Mouse (Mus musculus): ENCODE results near the gene Xylt1.

Gene Xylt1

DNA sequence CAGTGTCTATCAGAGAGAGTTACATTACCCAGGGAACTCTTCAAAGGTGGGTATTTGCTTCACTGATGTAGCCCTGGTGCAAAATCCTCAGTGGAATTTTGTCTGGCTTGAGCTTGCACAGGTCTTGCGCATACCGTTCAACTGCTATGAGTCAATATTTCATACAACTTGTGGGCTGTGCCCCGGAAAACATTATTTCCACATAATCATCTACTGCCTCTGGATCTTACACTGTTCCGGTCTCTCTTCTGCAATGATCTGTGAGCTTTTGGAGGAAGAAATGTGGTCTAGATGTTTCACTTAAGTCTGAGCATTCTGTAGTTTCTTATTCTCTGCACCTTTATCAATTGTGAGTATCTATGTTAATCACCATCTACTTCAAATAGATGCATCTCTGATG lies 316.9 kb downstream of the Xylt1 start:
- in situ Hi-C loops (cut with MboI; ENCODE audit: low pct_unique_long_range_greater_than_20kb in 1 of 2, low sequenced_read_pairs in 2 of 2, unreplicated experiment in 1 of 2), result no loop called here

DNA sequence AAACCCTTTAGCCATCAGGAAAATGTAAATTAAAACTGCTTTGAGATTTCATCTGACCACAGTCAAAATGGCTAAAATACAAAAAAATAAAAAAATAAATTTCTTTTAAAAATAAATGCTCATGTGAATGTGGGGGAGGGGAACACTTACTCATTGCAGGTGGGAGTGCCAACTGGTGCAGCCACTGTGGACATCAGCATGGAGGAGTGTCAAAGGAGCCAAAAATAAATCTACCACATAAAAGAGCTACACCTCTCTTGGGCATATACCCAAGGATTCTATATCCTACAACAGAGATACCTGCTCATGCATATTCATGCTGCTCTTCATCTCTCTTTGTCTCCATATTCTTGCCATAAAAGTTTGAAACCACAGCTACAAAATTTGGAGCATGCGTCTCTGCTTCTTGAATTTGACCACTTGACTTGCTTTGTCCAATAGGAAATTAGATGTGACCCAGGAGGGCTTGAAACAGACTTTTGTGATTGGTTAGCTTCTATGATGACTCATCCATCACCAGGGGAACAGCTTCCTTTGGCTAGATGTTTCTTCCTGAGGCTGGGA lies 317.9 kb downstream of the Xylt1 start:
- in situ Hi-C loops (cut with MboI; ENCODE audit: low pct_unique_long_range_greater_than_20kb in 1 of 2, low sequenced_read_pairs in 2 of 2, unreplicated experiment in 1 of 2), result no loop called here

DNA sequence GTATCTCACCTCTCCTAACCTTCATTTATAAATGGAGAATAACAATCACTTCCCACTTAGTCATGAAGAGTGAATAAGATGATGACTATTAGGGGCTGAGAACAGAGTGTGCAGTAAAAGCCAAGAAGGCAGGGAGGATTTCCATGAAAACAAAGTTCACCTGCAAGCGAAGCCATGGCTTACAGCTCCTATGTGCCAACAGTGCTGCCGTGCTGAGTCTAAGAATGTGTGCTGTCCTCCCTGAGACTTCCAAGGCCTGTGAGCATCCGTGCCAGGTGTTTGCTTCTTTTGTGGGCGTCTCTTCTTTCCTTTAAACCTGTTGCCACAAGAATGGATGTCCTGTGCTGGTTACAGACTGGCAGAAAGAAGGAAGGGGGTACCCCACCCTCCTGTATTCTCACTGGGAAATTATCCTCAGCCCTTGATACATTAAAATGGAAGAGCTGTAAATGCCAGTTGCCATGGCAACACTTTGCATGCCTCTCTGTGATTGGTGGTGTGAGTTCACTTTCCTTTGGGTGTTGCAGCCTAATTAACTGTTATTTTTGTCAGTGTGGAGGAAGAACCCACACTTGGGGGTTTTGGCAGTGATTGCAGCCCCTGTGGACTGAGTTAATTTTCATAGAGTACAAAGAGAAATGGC lies 318.7 kb downstream of the Xylt1 start:
- in situ Hi-C loops (cut with MboI; ENCODE audit: low pct_unique_long_range_greater_than_20kb in 1 of 2, low sequenced_read_pairs in 2 of 2, unreplicated experiment in 1 of 2), result no loop called here

DNA sequence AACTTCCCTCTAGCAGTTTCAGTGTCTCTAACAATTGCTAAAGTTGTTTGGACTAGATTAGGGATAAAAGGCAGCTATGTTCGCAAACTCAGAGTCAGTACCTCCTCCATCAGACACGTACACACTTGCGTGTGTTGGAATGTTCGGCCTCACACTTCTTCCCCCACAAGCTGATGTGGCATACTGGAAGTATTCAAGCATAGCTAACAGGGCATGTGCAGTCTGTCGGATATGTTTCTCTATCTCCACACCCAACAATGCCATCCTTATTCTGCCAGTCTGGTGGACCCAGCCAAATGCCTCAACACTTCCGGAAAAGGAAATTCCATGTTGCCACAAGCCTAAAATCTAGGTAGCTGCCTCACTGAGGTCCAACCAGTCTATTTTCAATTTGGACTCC lies 319.3 kb downstream of the Xylt1 start:
- in situ Hi-C loops (cut with MboI; ENCODE audit: low pct_unique_long_range_greater_than_20kb in 1 of 2, low sequenced_read_pairs in 2 of 2, unreplicated experiment in 1 of 2), result no loop called here

DNA sequence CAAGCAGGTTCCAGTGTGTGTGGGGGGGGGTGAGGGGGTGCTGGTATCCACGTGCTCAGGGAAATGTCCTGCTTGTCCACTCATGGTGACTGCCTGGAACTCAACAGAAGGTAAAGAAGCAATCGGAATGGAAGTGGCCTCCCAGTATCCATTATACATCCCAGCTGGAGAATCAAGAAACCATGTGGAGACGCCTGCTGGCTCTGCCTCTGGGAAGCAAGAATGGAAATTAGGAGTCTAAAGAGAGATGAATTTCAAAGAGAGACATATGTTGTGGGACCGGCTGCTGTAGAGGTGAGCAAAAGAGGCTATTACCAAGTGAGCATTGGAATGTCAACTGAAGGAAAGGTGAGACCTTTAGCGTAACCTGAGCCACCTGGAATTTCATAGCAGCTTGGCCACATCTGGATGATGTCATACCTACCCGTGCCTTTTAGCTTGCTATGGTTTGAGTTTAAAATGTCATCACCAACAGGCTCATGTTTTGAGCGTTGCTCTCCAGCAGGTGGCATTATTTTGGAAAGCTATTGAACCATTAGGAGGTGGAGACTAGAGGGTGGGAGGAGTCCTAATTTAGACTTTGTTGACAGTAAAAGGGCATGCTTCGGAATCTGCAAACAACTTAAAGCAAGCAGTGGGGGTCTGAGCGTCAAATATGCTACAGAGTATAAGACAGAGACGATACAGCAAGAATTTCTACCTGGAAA lies 329.3 kb downstream of the Xylt1 start:
- in situ Hi-C loops (cut with MboI; ENCODE audit: low pct_unique_long_range_greater_than_20kb in 1 of 2, low sequenced_read_pairs in 2 of 2, unreplicated experiment in 1 of 2), result no loop called here

DNA sequence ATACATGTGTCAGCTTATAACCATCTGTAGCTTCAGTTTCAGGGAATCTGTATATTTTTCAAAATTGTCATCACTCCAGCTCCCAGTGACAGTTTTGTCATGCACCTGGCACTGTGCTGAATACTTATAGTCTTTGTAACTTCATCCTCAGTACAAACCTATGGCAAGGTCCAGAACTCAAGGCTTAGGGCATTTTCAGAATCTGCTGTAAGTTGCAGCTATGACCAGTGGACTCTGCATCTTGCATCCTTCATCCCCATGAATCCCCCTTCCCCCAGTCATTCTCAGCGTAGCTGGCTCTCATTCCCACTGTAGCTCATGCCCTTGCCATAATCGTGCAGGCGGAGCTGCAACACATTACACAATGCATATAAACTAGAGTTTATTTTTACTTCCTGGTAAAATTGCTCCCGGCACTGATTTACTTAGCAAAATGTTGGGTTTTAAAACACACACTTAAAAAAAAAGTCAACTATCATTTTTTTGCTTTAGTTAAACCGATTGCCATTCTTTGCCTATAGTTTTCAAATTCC lies 336.2 kb downstream of the Xylt1 start:
- in situ Hi-C loops (cut with MboI; ENCODE audit: low pct_unique_long_range_greater_than_20kb in 1 of 2, low sequenced_read_pairs in 2 of 2, unreplicated experiment in 1 of 2), result no loop called here

DNA sequence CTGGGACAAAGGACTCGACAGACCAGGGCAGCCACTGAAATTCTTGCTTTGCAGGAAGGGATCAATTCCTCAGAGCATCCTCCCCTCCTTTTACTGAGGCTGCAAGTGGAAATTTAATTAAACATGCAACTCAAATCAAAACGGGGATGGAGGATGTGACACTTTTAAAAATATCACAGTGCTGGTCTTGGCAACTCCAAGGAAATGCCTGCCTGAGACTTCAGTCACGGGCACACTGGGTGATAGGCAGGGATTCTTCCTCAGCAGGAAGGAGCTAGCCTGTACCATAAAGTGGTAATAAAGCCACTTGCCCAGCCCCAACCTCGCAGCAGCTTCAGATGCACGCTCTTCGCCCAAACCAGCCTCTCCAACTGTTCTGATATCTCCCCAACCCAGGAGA lies 339.6 kb downstream of the Xylt1 start:
- in situ Hi-C loops (cut with MboI; ENCODE audit: low pct_unique_long_range_greater_than_20kb in 1 of 2, low sequenced_read_pairs in 2 of 2, unreplicated experiment in 1 of 2), result no loop called here
